Mouse (Mus musculus) adipocyte (in vitro differentiated cells): ENCODE measurements around the gene Farp1.
"Not testable (repeated sequence)": the region's sequence is repeated elsewhere in the genome, so short reads cannot be mapped to it uniquely, and the experiment has no call there.

Experiments used
- DNase-seq: peaks from one replicate; pipeline ENCODE4 v3.0.0-alpha.2; 2016; ENCODE audit warnings: low spot score

The Farp1 gene

GRCm38 (mm10) chr14:121182967-121183366, 148.0 kb downstream of the Farp1 start:
- no peak for DNase-seq

DNA sequence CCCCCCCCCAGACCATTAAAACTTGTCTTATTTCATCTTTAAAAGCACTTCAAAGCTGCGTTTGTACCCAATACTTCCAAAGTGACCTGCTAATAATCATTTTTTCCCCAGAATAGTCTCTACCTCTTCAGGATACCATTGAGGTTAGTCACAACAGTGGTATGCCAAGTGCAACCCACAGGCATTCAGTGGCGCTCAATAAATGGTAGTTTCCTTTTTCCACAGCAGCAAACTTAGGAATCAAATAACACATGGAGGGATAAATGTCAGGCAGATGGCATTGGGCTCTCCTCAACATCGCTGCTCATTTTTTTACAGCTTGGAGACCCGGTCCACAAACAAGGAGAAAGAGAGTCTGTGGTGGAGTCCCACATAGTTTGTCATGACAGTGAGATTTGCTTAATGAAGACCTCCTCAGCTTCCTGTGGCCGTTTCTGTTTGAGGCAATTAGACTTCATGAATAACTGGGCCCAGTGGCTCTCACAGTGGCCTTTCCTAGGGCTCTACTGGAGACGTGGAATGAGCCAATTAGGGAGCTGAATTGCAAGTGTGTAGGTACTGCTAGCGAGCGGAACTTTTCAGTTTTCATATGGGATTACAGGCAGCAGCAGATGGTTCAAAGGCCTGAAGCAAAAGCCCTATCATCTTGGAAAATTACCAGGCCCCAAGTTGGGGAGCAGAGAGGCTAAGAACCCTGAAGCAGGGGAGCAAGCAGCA, 148.6 kb downstream of the Farp1 start:
- no peak for DNase-seq

GRCm38 (mm10) chr14:121184351-121184750, 149.4 kb downstream of the Farp1 start:
- DNase-seq, result no peak

- DNase-seq, result no peak
Measured at GRCm38 (mm10) chr14:121186402-121186894, 151.4 kb downstream of the Farp1 start.

GRCm38 (mm10) chr14:121189840-121190239, 154.8 kb downstream of the Farp1 start:
- DNase-seq, result not testable (repeated sequence)

DNA sequence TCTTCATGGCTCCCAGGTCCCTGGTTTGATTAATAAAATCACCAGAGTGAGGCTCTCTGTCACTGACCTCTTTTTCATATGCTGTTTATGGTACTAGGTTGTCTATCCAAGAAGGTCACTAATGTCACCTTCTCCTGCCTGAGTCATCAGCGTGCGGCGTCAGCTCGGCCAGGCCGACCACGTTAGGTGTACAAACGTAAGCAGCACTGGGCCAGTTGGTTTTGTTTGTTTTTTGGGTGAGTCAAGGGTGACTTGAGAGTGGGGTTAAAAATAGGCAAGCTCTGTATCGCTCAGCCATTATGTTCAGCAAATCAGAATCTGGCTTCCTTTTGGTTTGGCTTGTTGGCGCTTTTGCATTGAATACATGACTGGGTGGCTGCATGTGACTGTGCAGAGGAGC, 155.4 kb downstream of the Farp1 start:
- no peak for DNase-seq

- peak; percentile 11 for DNase-seq
Measured at GRCm38 (mm10) chr14:121191739-121192138, 156.7 kb downstream of the Farp1 start.

- DNase-seq, result peak; percentile 31
Measured at GRCm38 (mm10) chr14:121192394-121192793, 157.4 kb downstream of the Farp1 start.

GRCm38 (mm10) chr14:121193981-121194380, 159.0 kb downstream of the Farp1 start:
- DNase-seq, result no peak

GRCm38 (mm10) chr14:121198915-121199572, 164.0 kb downstream of the Farp1 start:
- no peak for DNase-seq

DNA sequence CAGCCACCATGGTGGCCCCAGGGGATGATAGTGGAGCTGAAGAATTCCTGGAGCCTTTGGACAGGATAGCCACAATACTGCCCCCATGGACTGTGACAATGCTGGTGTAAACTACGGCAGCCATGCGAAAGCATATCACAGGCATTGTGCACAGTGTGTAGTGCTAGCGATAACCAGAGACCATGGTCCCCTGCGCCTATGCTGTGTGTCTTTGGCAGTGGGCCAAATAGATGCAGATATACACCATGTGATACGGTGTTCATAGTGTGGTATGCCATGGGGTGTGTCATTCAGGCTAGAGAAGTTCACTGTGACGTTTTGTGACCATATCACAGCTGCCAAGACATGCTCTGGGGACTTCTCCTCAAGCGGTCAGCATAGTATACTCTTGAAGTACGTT, 164.8 kb downstream of the Farp1 start:
- no peak for DNase-seq

DNA sequence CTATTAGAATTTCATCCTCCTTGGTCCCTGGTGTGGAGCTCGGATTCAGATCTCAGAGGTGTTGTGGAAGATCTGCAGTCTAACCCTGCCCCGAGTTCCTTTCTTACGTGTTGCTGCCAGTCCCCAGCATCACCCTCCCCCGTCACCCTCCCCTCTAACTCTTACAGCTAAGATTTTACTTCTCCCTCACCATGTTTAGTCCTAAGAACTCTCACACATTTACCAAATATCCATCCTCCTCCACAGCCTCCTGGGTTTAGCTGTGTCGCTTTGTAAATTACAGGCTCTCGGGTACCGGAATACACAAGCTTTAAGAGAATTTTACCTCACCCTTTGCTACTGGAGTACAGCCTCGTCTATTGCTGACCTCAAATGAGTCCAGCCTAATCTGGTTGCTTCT, 165.4 kb downstream of the Farp1 start:
- no peak for DNase-seq

DNA sequence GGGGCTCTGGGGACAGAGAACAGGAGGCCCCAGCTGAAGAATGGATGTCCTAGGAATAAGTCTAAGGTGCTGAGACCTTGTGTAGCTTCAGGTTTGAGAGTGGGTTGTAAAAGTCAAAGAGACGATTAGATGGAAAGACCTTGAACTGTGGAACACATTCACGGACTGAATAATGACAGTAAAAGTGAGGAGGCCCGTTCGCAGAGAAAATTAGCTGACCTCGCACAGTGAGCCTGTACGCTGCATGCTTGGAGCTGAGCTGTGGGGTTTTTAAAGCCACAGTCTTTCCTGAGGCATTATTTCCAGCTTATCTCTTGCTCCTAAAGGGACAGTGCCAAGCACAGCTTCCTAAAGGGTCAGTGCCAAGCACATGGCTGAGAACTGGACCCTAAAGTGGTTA, 166.2 kb downstream of the Farp1 start:
- DNase-seq, result no peak

- DNase-seq, result peak; percentile 49
Measured at GRCm38 (mm10) chr14:121205459-121205858, 170.5 kb downstream of the Farp1 start.

DNA sequence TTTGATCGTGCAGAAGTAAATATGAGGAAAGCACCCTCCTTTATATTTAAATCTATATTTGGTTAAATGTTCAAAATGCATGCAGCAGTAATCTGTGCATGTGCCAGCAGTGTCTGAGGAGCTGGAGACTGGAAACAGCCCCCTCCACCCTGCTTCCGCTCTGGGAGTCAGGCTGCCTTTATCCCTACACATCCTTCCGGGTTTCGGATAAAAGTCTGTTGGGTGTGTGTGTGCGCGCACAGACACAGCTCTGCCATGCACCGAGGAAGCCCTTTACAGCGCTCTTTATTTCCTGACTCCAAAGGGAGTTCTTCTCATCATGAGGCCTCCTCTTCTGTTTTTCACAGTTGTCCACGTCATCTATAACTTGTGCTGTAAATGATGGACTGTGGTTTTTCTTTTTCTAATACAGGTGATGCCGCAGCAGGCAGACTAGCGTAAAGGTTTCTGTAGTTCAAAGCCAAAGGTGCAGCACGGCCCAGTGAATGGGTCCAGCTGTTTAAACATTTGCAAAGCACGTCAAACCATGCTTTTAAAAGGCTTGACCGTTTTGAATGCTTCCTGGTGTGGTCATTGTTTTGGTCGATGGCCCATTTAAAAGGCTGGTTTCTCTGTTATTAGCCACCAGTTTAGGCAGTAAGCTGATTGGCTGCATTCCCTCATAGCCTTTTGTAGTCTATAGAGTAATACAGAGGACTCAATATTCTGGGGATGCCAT, 172.6 kb downstream of the Farp1 start:
- no peak for DNase-seq

DNA sequence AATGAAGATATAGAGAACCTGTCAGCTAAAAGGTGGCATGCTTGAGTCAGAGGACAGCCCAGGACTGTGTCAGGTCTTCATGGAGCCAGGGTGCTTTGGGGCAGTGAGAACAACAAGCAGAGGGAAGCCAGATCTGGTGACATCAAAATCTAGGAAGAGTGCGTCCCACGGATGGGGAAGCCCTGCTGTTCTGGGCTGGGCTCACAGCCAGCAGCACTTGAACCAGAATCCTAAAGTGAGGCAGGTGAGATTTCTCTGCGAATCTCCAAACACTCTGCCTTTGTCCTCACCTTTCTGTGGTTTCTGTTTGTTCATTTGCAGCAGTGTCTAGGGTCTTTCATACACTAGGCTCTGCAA, 173.1 kb downstream of the Farp1 start:
- DNase-seq, result no peak

- no peak for DNase-seq
Measured at GRCm38 (mm10) chr14:121210318-121210717, 175.3 kb downstream of the Farp1 start.

- DNase-seq, result no peak
Measured at GRCm38 (mm10) chr14:121213650-121214049, 178.7 kb downstream of the Farp1 start.

- DNase-seq, result no peak
Measured at GRCm38 (mm10) chr14:121214636-121215257, 179.7 kb downstream of the Farp1 start.

DNA sequence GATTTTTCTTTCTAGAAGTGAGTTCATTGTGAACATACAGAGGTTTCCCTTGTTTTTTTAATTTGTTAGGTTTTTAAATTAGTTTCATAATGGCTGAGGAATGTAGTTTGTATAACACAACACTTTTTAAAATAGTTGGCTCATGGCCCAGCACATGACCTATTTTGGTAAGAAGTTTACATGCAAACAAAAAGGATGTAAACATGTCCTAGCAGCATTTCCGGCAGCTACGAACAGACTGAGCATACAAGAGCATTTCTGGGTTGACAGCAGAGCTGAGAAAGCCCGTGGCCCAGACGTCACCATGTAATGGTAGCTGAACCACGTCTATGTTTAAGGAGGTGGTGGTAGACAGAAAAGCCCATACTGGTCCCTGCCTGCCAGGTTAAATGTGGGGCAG, 180.8 kb downstream of the Farp1 start:
- no peak for DNase-seq

- no peak for DNase-seq
Measured at GRCm38 (mm10) chr14:121216672-121217071, 181.7 kb downstream of the Farp1 start.

DNA sequence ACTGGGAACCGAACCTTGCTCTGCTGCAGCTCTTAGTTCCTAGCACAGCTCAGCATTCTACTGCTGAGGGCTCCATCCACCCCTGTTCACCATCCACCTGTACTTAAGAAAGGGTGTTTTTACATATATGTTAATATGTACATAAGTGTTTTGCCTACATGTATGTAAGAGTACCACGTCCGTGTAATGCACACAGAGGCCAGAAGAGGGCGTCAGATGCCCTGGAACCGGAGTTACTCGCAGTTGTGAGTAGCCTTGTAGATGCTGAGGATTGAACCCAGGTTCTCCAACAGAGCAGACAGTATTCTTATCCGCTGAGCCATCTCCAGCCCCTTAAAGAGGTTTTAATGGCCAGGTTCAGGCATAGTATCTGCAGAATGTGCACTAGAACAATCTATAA, 183.6 kb downstream of the Farp1 start:
- no peak for DNase-seq
